Mouse (Mus musculus) lung, embryonic 16.5 days (tissue): ENCODE measurements at regions not wholly inside any gene's neighbourhood (a gene's known extent, or its start where the extent isn't known, plus 50 kb on each side); places are given as distances from the start of the nearest gene placed in this dataset.

ENCODE experiments used
- ATAC-seq: fragments of 200-750 bp; cut with Nextera tagmentation; 2 replicates; pipeline ENCODE4 v1.8.0; 2017; ENCODE audit warnings: low read depth, mild to moderate bottlenecking, moderate library complexity
- H3K27ac ChIP-seq: fragments of 300-500 bp; sonication (generic); 2 replicates; pipeline ENCODE4 v1.5.1; 2014; ENCODE audit warnings: mild to moderate bottlenecking, control low read depth, low read length
- H3K27me3 ChIP-seq: fragments of 300-500 bp; sonication (generic); 2 replicates; pipeline ENCODE4 v1.6.1; 2014; ENCODE audit warnings: low read depth, low read length, mixed read lengths; ENCODE audit not compliant: control insufficient read depth, insufficient read depth
- H3K36me3 ChIP-seq: fragments of 300-500 bp; sonication (generic); 2 replicates; pipeline ENCODE4 v1.6.1; 2014; ENCODE audit warnings: low read length; ENCODE audit not compliant: control insufficient read depth, insufficient read depth
- H3K4me1 ChIP-seq: fragments of 300-500 bp; sonication (generic); replicated peaks from 2 replicates; pipeline ENCODE4 v1.6.1; 2014; ENCODE audit warnings: low read length, mixed read lengths; ENCODE audit not compliant: control insufficient read depth, insufficient read depth
- H3K4me2 ChIP-seq: fragments of 300-500 bp; sonication (generic); 2 replicates; pipeline ENCODE4 v1.6.1; 2014; ENCODE audit warnings: low read depth, low read length, control low read depth
- H3K4me3 ChIP-seq: fragments of 300-500 bp; sonication (generic); 2 replicates; pipeline ENCODE4 v1.5.1; 2014; ENCODE audit warnings: mild to moderate bottlenecking, low read length, control low read depth
- H3K9ac ChIP-seq: fragments of 300-500 bp; sonication (generic); 2 replicates; pipeline ENCODE4 v1.6.1; 2014; ENCODE audit warnings: low read length, control low read depth
- H3K9me3 ChIP-seq: fragments of 300-500 bp; sonication (generic); 2 replicates; pipeline ENCODE4 v1.6.1; 2016; ENCODE audit warnings: low read length; ENCODE audit not compliant: control insufficient read depth
- WGBS: fragments of 180-500 bp; shearing (Covaris S2); extraction: QIAGEN DNeasy Blood & Tissue Kit; methylation state at CpG from one replicate; pipeline ENCODE4 v1.1.7; 2014; 5-methylcytosine and 5-hydroxymethylcytosine counted together

GRCm38 (mm10) chr8:26533444-26534421, 414.4 kb downstream of the Gm45692 start:
- Histone ChIP-seq H3K4me2 (no peak overlapping the region), H3K9ac (no peak overlapping the region), H3K36me3 (no peaks in the 10 kb centered on the region), H3K27me3 (no peaks in the 10 kb centered on the region), H3K27ac (no peak overlapping the region), H3K4me1 (no peaks in the 10 kb centered on the region), H3K9me3 (no peaks in the 10 kb centered on the region), H3K4me3 (no peak overlapping the region)
- no peak for ATAC-seq
- 41% methylated on average over 22 of the region's 22 CpGs for WGBS

- WGBS, result 25% methylated on average over 3 of the region's 3 CpGs
- H3K27me3 ChIP-seq, result no peaks in the 10 kb centered on the region
- H3K9me3 ChIP-seq, result no peaks in the 10 kb centered on the region
- no peak overlapping the region for H3K4me3 ChIP-seq
- no peaks in the 10 kb centered on the region for H3K4me1 ChIP-seq
- H3K27ac ChIP-seq, result no peak overlapping the region
- no peak overlapping the region for H3K4me2 ChIP-seq
- H3K36me3 ChIP-seq, result no peaks in the 10 kb centered on the region
- H3K9ac ChIP-seq, result no peak overlapping the region
- no peak for ATAC-seq
Measured at GRCm38 (mm10) chr8:26535816-26536215, 416.5 kb downstream of the Gm45692 start.

- Histone ChIP-seq H3K4me3 (no peak overlapping the region), H3K27ac (no peak overlapping the region), H3K27me3 (no peaks in the 10 kb centered on the region), H3K4me2 (no peak overlapping the region), H3K9me3 (no peaks in the 10 kb centered on the region), H3K36me3 (no peaks in the 10 kb centered on the region), H3K9ac (no peak overlapping the region), H3K4me1 (no peaks in the 10 kb centered on the region)
- 75% methylated on average over 5 of the region's 5 CpGs for WGBS
- ATAC-seq, result no peak
Measured at GRCm38 (mm10) chr8:26553691-26554090, 423.4 kb upstream of the Zfp703 start.

- Histone ChIP-seq H3K4me3 (no peak overlapping the region), H3K4me2 (no peak overlapping the region), H3K27me3 (no peaks in the 10 kb centered on the region), H3K36me3 (no peaks in the 10 kb centered on the region), H3K9ac (no peak overlapping the region), H3K4me1 (no peaks in the 10 kb centered on the region), H3K9me3 (no peaks in the 10 kb centered on the region), H3K27ac (no peak overlapping the region)
- 58% methylated on average over 5 of the region's 5 CpGs for WGBS
- peak; percentile 31; the same call in 1 of the 2 replicates for ATAC-seq
Measured at GRCm38 (mm10) chr8:26559196-26559595, 417.9 kb upstream of the Zfp703 start.

- Histone ChIP-seq H3K27ac (no peak overlapping the region), H3K36me3 (no peaks in the 10 kb centered on the region), H3K27me3 (no peaks in the 10 kb centered on the region), H3K4me3 (no peak overlapping the region), H3K4me2 (no peak overlapping the region), H3K4me1 (no peaks in the 10 kb centered on the region), H3K9ac (no peak overlapping the region), H3K9me3 (no peaks in the 10 kb centered on the region)
- WGBS, result 45% methylated on average over 2 of the region's 2 CpGs
- no peak for ATAC-seq
Measured at GRCm38 (mm10) chr8:26563151-26563550, 414.0 kb upstream of the Zfp703 start.

GRCm38 (mm10) chr8:26564254-26564653, 412.9 kb upstream of the Zfp703 start:
- ATAC-seq, result no peak
- Histone ChIP-seq H3K27ac (no peak overlapping the region), H3K4me1 (no peaks in the 10 kb centered on the region), H3K36me3 (no peaks in the 10 kb centered on the region), H3K4me2 (no peak overlapping the region), H3K27me3 (no peaks in the 10 kb centered on the region), H3K9me3 (no peaks in the 10 kb centered on the region), H3K4me3 (no peak overlapping the region), H3K9ac (no peak overlapping the region)
- WGBS, result 95% methylated on average over 2 of the region's 2 CpGs

- WGBS, result 62% methylated on average over 15 of the region's 15 CpGs
- Histone ChIP-seq H3K9me3 (0 out of 2 replicates have a peak, but pooled peaks cover 2% of the 10 kb centered on the region), H3K9ac (no peak overlapping the region), H3K4me1 (no peaks in the 10 kb centered on the region), H3K4me3 (no peak overlapping the region), H3K36me3 (no peaks in the 10 kb centered on the region), H3K27ac (no peak overlapping the region), H3K4me2 (no peak overlapping the region), H3K27me3 (no peaks in the 10 kb centered on the region)
- ATAC-seq, result no peak
Measured at GRCm38 (mm10) chr8:26568423-26569060, 408.6 kb upstream of the Zfp703 start.

- 59% methylated on average over 1 of the region's 1 CpGs for WGBS
- Histone ChIP-seq H3K27ac (no peak overlapping the region), H3K27me3 (no peaks in the 10 kb centered on the region; the same call in 1 of the 2 replicates), H3K4me3 (no peak overlapping the region), H3K36me3 (no peaks in the 10 kb centered on the region), H3K9me3 (no peaks in the 10 kb centered on the region), H3K9ac (no peak overlapping the region), H3K4me2 (no peak overlapping the region), H3K4me1 (no peaks in the 10 kb centered on the region)
- no peak for ATAC-seq
Measured at GRCm38 (mm10) chr8:26588841-26589240, 388.3 kb upstream of the Zfp703 start.

GRCm38 (mm10) chr8:26590591-26591212, 386.4 kb upstream of the Zfp703 start:
- no peaks in the 10 kb centered on the region for H3K4me1 ChIP-seq
- ATAC-seq, result no peak
- no peak overlapping the region for H3K4me3 ChIP-seq
- no peak overlapping the region for H3K4me2 ChIP-seq
- H3K27ac ChIP-seq, result no peak overlapping the region
- no peak overlapping the region for H3K9ac ChIP-seq
- H3K9me3 ChIP-seq, result no peaks in the 10 kb centered on the region
- WGBS, result 82% methylated on average over 2 of the region's 2 CpGs
- H3K27me3 ChIP-seq, result no peaks in the 10 kb centered on the region; the same call in 1 of the 2 replicates
- H3K36me3 ChIP-seq, result no peaks in the 10 kb centered on the region
